Mouse (Mus musculus) stomach, embryonic 16.5 days (tissue): ENCODE results near the gene Sufu. TPM values are rescaled to one million over a fixed set of nuclear protein-coding genes. Genes with fewer than 3 reads are reported as not detected.

ENCODE experiments used
- ATAC-seq: fragments of 200-750 bp; cut with Nextera tagmentation; 2 replicates; pipeline ENCODE4 v1.8.0; 2017; ENCODE audit warnings: moderate number of reproducible peaks, moderate TSS enrichment; ENCODE audit not compliant: insufficient read depth, low FRiP score
- H3K27ac ChIP-seq: fragments of 300-500 bp; sonication (generic); 2 replicates; pipeline ENCODE4 v1.5.1; 2014; ENCODE audit warnings: low read length
- H3K27me3 ChIP-seq: fragments of 300-500 bp; sonication (generic); 2 replicates; pipeline ENCODE4 v1.6.1; 2014; ENCODE audit warnings: low read length, control low read depth, mixed read lengths; ENCODE audit not compliant: control insufficient read depth, insufficient read depth
- H3K36me3 ChIP-seq: fragments of 300-500 bp; sonication (generic); 2 replicates; pipeline ENCODE4 v1.6.1; 2014; ENCODE audit warnings: low read length; ENCODE audit not compliant: control insufficient read depth, insufficient read depth
- H3K4me1 ChIP-seq: fragments of 300-500 bp; sonication (generic); 2 replicates; pipeline ENCODE4 v1.6.1; 2014; ENCODE audit warnings: low read length, control low read depth, mixed read lengths; ENCODE audit not compliant: control insufficient read depth, insufficient read depth
- H3K4me2 ChIP-seq: fragments of 300-500 bp; sonication (generic); 2 replicates; pipeline ENCODE4 v1.6.1; 2014; ENCODE audit warnings: low read depth, low read length, mixed read lengths
- H3K4me3 ChIP-seq: fragments of 300-500 bp; sonication (generic); replicated peaks from 2 replicates; pipeline ENCODE4 v1.5.1; 2014; ENCODE audit warnings: mild to moderate bottlenecking, low read length
- H3K9ac ChIP-seq: fragments of 300-500 bp; sonication (generic); 2 replicates; pipeline ENCODE4 v1.6.1; 2014; ENCODE audit warnings: low read length
- H3K9me3 ChIP-seq: fragments of 300-500 bp; sonication (generic); replicated peaks from 2 replicates; pipeline ENCODE4 v1.6.1; 2016; ENCODE audit warnings: low read length, control low read depth; ENCODE audit not compliant: control insufficient read depth
- WGBS: fragments of 180-500 bp; shearing (Covaris S2); extraction: QIAGEN DNeasy Blood & Tissue Kit; methylation state at CpG from one replicate; pipeline ENCODE4 v1.1.7; 2014; 5-methylcytosine and 5-hydroxymethylcytosine counted together
- polyA plus RNA-seq: library from polyadenylated mRNA; unstranded; fragments of >200 nt; fragmentation: Nextera tagmentation; extraction: Ambion mirVana; gene quantifications from 2 replicates; pipeline ENCODE4 v1.2.1, GENCODE M21; 2015

Sufu gene
- polyA plus RNA-seq, 1 experiment from 2014 or later, result 26.4 TPM

- peak within 1 kb of the TSS; percentile 94 for H3K4me3 ChIP-seq
- peak within 1 kb of the TSS; percentile 99 for H3K9ac ChIP-seq
- H3K27ac ChIP-seq, result peak within 1 kb of the TSS; percentile 100
- no peaks in the 10 kb centered on the region for H3K27me3 ChIP-seq
- peak; percentile 44 for ATAC-seq
- peaks cover 22% of the 10 kb centered on the region for H3K4me1 ChIP-seq
- WGBS, result under 1% methylated on average over 62 of the region's 64 CpGs
- H3K9me3 ChIP-seq, result no peaks in the 10 kb centered on the region
- H3K4me2 ChIP-seq, result peak within 1 kb of the TSS; percentile 93
- no peaks in the 10 kb centered on the region for H3K36me3 ChIP-seq
Observed at GRCm38 (mm10) chr19:46501401-46502068, 104.8 kb downstream of the Sufu start, which contains the start of gene Trim8. Gene Trim8, plus strand, starts transcription at chr19:46501702.

GRCm38 (mm10) chr19:46502069-46502455, 105.4 kb downstream of the Sufu start:
- H3K4me3 ChIP-seq, result peak overlapping the region; percentile 94
- peak overlapping the region; percentile 100 for H3K27ac ChIP-seq
- no peak for ATAC-seq
- under 1% methylated on average over 39 of the region's 46 CpGs for WGBS
- no peaks in the 10 kb centered on the region for H3K27me3 ChIP-seq
- peak overlapping the region; percentile 99 for H3K9ac ChIP-seq
- H3K36me3 ChIP-seq, result no peaks in the 10 kb centered on the region
- H3K9me3 ChIP-seq, result no peaks in the 10 kb centered on the region
- H3K4me1 ChIP-seq, result peaks cover 27% of the 10 kb centered on the region
- H3K4me2 ChIP-seq, result peak overlapping the region; percentile 93

GRCm38 (mm10) chr19:46502471-46503166, 105.9 kb downstream of the Sufu start:
- H3K27ac ChIP-seq, result peak overlapping the region; percentile 100
- WGBS, result under 1% methylated on average over 53 of the region's 53 CpGs
- H3K36me3 ChIP-seq, result no peaks in the 10 kb centered on the region
- H3K4me1 ChIP-seq, result peaks cover 31% of the 10 kb centered on the region
- peak overlapping the region; percentile 93 for H3K4me2 ChIP-seq
- ATAC-seq, result no peak
- no peaks in the 10 kb centered on the region for H3K9me3 ChIP-seq
- H3K9ac ChIP-seq, result peak overlapping the region; percentile 99
- H3K4me3 ChIP-seq, result peak overlapping the region; percentile 94
- H3K27me3 ChIP-seq, result no peaks in the 10 kb centered on the region

GRCm38 (mm10) chr19:46503351-46504084, 106.8 kb downstream of the Sufu start:
- H3K27ac ChIP-seq, result peak overlapping the region; percentile 100
- no peaks in the 10 kb centered on the region for H3K36me3 ChIP-seq
- peaks cover 40% of the 10 kb centered on the region for H3K4me1 ChIP-seq
- H3K9ac ChIP-seq, result peak overlapping the region; percentile 99
- peak; percentile 67 for ATAC-seq
- WGBS, result under 1% methylated on average over 21 of the region's 21 CpGs
- peak overlapping the region; percentile 93 for H3K4me2 ChIP-seq
- H3K9me3 ChIP-seq, result no peaks in the 10 kb centered on the region
- no peaks in the 10 kb centered on the region for H3K27me3 ChIP-seq
- H3K4me3 ChIP-seq, result peak overlapping the region; percentile 94

DNA sequence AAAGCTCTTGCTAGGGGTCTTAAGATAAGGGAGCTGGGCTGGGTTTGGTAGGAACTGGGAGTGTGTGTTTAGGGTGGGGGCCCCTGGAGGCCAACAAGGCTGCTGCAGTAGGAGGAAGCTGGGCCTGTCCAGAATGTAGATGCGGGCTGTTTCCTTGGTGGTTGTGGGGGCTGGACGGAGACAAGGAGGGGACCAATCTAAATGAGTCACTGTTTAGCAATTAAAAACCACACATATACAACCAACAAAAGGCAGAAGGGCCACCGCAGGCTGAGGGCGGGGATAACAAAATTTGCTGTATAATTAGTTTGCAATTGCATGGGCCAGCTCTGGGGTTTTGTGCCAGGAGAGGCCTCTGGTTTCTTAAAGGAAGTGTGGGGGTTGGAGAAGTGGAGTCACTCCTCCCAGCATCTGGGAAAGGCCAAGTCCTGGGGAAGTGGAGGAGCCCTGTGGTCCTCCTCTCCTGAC, 107.4 kb downstream of the Sufu start:
- H3K9me3 ChIP-seq, result no peaks in the 10 kb centered on the region
- H3K4me2 ChIP-seq, result peak overlapping the region; percentile 93
- peak overlapping the region; percentile 100 for H3K27ac ChIP-seq
- H3K4me1 ChIP-seq, result peaks cover 46% of the 10 kb centered on the region
- no peaks in the 10 kb centered on the region for H3K27me3 ChIP-seq
- ATAC-seq, result peak; percentile 34; the same call in 1 of the 2 replicates
- peak overlapping the region; percentile 99 for H3K9ac ChIP-seq
- H3K4me3 ChIP-seq, result peak overlapping the region; percentile 94
- 7% methylated on average over 4 of the region's 4 CpGs for WGBS
- H3K36me3 ChIP-seq, result no peaks in the 10 kb centered on the region

GRCm38 (mm10) chr19:46504822-46505417, 108.2 kb downstream of the Sufu start:
- Histone ChIP-seq H3K4me3 (peak overlapping the region; percentile 94), H3K36me3 (no peaks in the 10 kb centered on the region), H3K27me3 (no peaks in the 10 kb centered on the region), H3K9ac (peak overlapping the region; percentile 99), H3K27ac (peak overlapping the region; percentile 100), H3K4me2 (peak overlapping the region; percentile 93), H3K9me3 (no peaks in the 10 kb centered on the region), H3K4me1 (peaks cover 54% of the 10 kb centered on the region)
- ATAC-seq, result no peak
- WGBS, result 49% methylated on average over 9 of the region's 9 CpGs

DNA sequence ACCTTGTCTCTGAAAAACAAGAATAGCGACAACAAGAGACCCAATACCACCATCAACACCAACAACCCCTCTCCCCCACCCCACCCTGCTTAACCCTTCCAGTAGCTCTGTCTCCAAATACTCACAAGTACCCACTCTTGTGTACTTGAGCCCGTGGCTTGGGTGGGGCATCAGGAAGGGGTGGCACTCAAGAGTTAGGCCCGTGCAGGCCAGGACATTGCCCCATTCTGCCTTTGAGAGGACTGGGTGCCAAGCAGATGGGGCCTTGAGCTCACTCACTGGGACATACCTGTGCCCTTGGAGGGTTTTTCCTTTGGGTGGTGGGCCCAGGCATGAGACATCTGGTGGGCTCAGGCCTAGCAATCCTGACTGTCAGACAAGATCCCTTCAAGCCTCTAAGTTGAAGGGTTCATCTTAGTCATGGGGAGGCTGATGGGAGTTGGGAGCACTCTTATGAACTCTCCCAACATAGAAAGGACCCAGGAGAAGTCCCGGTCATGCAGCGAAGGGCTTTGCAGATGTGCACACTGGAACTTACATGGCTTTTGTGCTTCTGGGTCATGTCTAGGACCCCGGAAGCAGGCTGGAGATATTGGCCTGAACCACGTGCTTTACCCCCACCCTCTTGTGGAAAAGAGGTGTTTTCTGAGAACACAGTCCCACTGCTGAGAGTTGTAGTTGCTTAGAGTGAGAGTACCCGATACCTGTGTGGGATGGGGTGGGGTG, 109.1 kb downstream of the Sufu start:
- Histone ChIP-seq H3K4me1 (peaks cover 63% of the 10 kb centered on the region), H3K4me3 (peak overlapping the region; percentile 94), H3K27ac (peak overlapping the region; percentile 100), H3K4me2 (peak overlapping the region; percentile 93), H3K27me3 (no peaks in the 10 kb centered on the region), H3K9me3 (no peaks in the 10 kb centered on the region), H3K9ac (peak overlapping the region; percentile 53), H3K36me3 (no peaks in the 10 kb centered on the region)
- 66% methylated on average over 8 of the region's 8 CpGs for WGBS
- no peak for ATAC-seq

GRCm38 (mm10) chr19:46506372-46506717, 109.6 kb downstream of the Sufu start:
- Histone ChIP-seq H3K9me3 (no peaks in the 10 kb centered on the region), H3K4me1 (peaks cover 69% of the 10 kb centered on the region), H3K36me3 (no peaks in the 10 kb centered on the region), H3K9ac (peak overlapping the region; percentile 53), H3K27ac (peak overlapping the region; percentile 100; the same call in 1 of the 2 replicates), H3K4me3 (peak overlapping the region; percentile 94), H3K27me3 (no peaks in the 10 kb centered on the region), H3K4me2 (peak overlapping the region; percentile 93)
- no peak for ATAC-seq
- 78% methylated on average over 3 of the region's 3 CpGs for WGBS
